Mouse (Mus musculus): ENCODE results near the gene Fbxo34. TPM values are rescaled to one million over a fixed set of nuclear protein-coding genes. Genes with fewer than 3 reads are reported as not detected.
A peak's percentile ranks its signal among the peaks of the same experiment; 100 is the strongest.
"Not testable (repeated sequence)": the region's sequence is repeated elsewhere in the genome, so short reads cannot be mapped to it uniquely, and the experiment has no call there.

Gene Fbxo34
- polyA plus RNA-seq, 1 experiment from 2014 or later: 25.2 TPM

GRCm38 (mm10) chr14:47555225-47555624, 105.0 kb downstream of the Fbxo34 start:
- Histone ChIP-seq H3K4me1 (no peaks in the 10 kb centered on the region), H3K4me3 (no peak overlapping the region), H3K9me3 (replicated peaks) (no peaks in the 10 kb centered on the region), H3K36me3 (peaks cover 80% of the 10 kb centered on the region), H3K27me3 (ENCODE audit: low read depth, poor library complexity, severe bottlenecking) (no peaks in the 10 kb centered on the region), H3K27ac (no peak overlapping the region)
- DNase-seq (ENCODE audit: low spot score): no peak
- 93% methylated on average over 5 of the region's 5 CpGs for WGBS

GRCm38 (mm10) chr14:47560714-47561113, 110.5 kb downstream of the Fbxo34 start:
- WGBS: 92% methylated on average over 2 of the region's 2 CpGs
- peaks cover 41% of the 10 kb centered on the region for H3K36me3 ChIP-seq
- H3K4me3 ChIP-seq: no peak overlapping the region
- H3K4me1 ChIP-seq: no peaks in the 10 kb centered on the region
- H3K9me3 ChIP-seq (replicated peaks): no peaks in the 10 kb centered on the region
- no peaks in the 10 kb centered on the region for H3K27me3 ChIP-seq (ENCODE audit: low read depth, poor library complexity, severe bottlenecking)
- DNase-seq (ENCODE audit: low spot score): no peak
- no peak overlapping the region for H3K27ac ChIP-seq

- no peak for DNase-seq (ENCODE audit: low spot score)
Measured at GRCm38 (mm10) chr14:47562530-47562929, 112.3 kb downstream of the Fbxo34 start.

GRCm38 (mm10) chr14:47563106-47563505, 112.9 kb downstream of the Fbxo34 start:
- WGBS: 78% methylated on average over 4 of the region's 4 CpGs
- Histone ChIP-seq H3K36me3 (peaks cover 28% of the 10 kb centered on the region), H3K4me1 (peaks cover 7% of the 10 kb centered on the region), H3K9me3 (replicated peaks) (no peaks in the 10 kb centered on the region), H3K4me3 (no peak overlapping the region), H3K27me3 (ENCODE audit: low read depth, poor library complexity, severe bottlenecking) (no peaks in the 10 kb centered on the region), H3K27ac (no peak overlapping the region)
- no peak for DNase-seq (ENCODE audit: low spot score)

More at GRCm38 (mm10) chr14:47562530-47562929, 112.3 kb downstream of the Fbxo34 start:
- Histone ChIP-seq H3K4me3 (no peak overlapping the region), H3K4me1 (peaks cover 5% of the 10 kb centered on the region), H3K36me3 (peaks cover 28% of the 10 kb centered on the region), H3K9me3 (replicated peaks) (no peaks in the 10 kb centered on the region), H3K27ac (no peak overlapping the region), H3K27me3 (ENCODE audit: low read depth, poor library complexity, severe bottlenecking) (no peaks in the 10 kb centered on the region)
- WGBS: 96% methylated on average over 1 of the region's 1 CpGs

GRCm38 (mm10) chr14:47567962-47568652, 117.9 kb downstream of the Fbxo34 start:
- WGBS: under 1% methylated on average over 46 of the region's 46 CpGs
- Histone ChIP-seq H3K27ac (peak overlapping the region; percentile 88), H3K9me3 (replicated peaks) (no peaks in the 10 kb centered on the region), H3K27me3 (ENCODE audit: low read depth, poor library complexity, severe bottlenecking) (no peaks in the 10 kb centered on the region), H3K4me3 (peak overlapping the region; percentile 94), H3K36me3 (peaks cover 7% of the 10 kb centered on the region; the same call in 1 of the 2 replicates), H3K4me1 (peaks cover 7% of the 10 kb centered on the region)
- peak; percentile 95 for DNase-seq (ENCODE audit: low spot score)

GRCm38 (mm10) chr14:47570549-47570948, 120.3 kb downstream of the Fbxo34 start, which contains the start of gene Atg14:
Atg14 (minus strand) TSS chr14:47570649.
- not testable (repeated sequence) for H3K4me1 ChIP-seq; H3K9me3 ChIP-seq (replicated peaks); H3K27me3 ChIP-seq (ENCODE audit: low read depth, poor library complexity, severe bottlenecking); H3K27ac ChIP-seq; H3K4me3 ChIP-seq; DNase-seq (ENCODE audit: low spot score); H3K36me3 ChIP-seq
- 91% methylated on average over 11 of the region's 11 CpGs for WGBS

GRCm38 (mm10) chr14:47572707-47573106, 122.5 kb downstream of the Fbxo34 start:
- Histone ChIP-seq H3K36me3 (no peaks in the 10 kb centered on the region), H3K9me3 (replicated peaks) (no peaks in the 10 kb centered on the region), H3K27me3 (ENCODE audit: low read depth, poor library complexity, severe bottlenecking) (no peaks in the 10 kb centered on the region), H3K4me3 (no peak overlapping the region), H3K4me1 (no peaks in the 10 kb centered on the region), H3K27ac (no peak overlapping the region)
- no peak for DNase-seq (ENCODE audit: low spot score)
- WGBS: 82% methylated on average over 4 of the region's 4 CpGs

GRCm38 (mm10) chr14:47574721-47575120, 124.5 kb downstream of the Fbxo34 start:
- Histone ChIP-seq H3K27me3 (ENCODE audit: low read depth, poor library complexity, severe bottlenecking) (no peaks in the 10 kb centered on the region), H3K9me3 (replicated peaks) (no peaks in the 10 kb centered on the region), H3K36me3 (no peaks in the 10 kb centered on the region), H3K4me3 (no peak overlapping the region), H3K27ac (no peak overlapping the region), H3K4me1 (no peaks in the 10 kb centered on the region)
- no peak for DNase-seq (ENCODE audit: low spot score)
- WGBS: 80% methylated on average over 11 of the region's 11 CpGs

GRCm38 (mm10) chr14:47576687-47577086, 126.5 kb downstream of the Fbxo34 start:
- H3K36me3 ChIP-seq: no peaks in the 10 kb centered on the region
- no peak overlapping the region for H3K4me3 ChIP-seq
- H3K9me3 ChIP-seq (replicated peaks): no peaks in the 10 kb centered on the region
- no peak overlapping the region for H3K27ac ChIP-seq
- no peaks in the 10 kb centered on the region for H3K27me3 ChIP-seq (ENCODE audit: low read depth, poor library complexity, severe bottlenecking)
- no peaks in the 10 kb centered on the region for H3K4me1 ChIP-seq
- DNase-seq (ENCODE audit: low spot score): no peak
- WGBS: 69% methylated on average over 4 of the region's 4 CpGs

GRCm38 (mm10) chr14:47578086-47578485, 127.9 kb downstream of the Fbxo34 start:
- 91% methylated on average over 2 of the region's 2 CpGs for WGBS
- Histone ChIP-seq H3K4me1 (no peaks in the 10 kb centered on the region), H3K4me3 (no peak overlapping the region), H3K9me3 (replicated peaks) (no peaks in the 10 kb centered on the region), H3K36me3 (no peaks in the 10 kb centered on the region), H3K27ac (no peak overlapping the region), H3K27me3 (ENCODE audit: low read depth, poor library complexity, severe bottlenecking) (no peaks in the 10 kb centered on the region)
- no peak for DNase-seq (ENCODE audit: low spot score)

GRCm38 (mm10) chr14:47581280-47581679, 131.1 kb downstream of the Fbxo34 start:
- Histone ChIP-seq H3K9me3 (replicated peaks) (no peaks in the 10 kb centered on the region), H3K4me3 (no peak overlapping the region), H3K27ac (no peak overlapping the region), H3K4me1 (no peaks in the 10 kb centered on the region), H3K36me3 (no peaks in the 10 kb centered on the region), H3K27me3 (ENCODE audit: low read depth, poor library complexity, severe bottlenecking) (no peaks in the 10 kb centered on the region)
- WGBS: 70% methylated on average over 1 of the region's 1 CpGs
- no peak for DNase-seq (ENCODE audit: low spot score)
